Mouse (Mus musculus): ENCODE data around the gene Cpb2. TPM values are rescaled to one million over a fixed set of nuclear protein-coding genes. Genes with fewer than 3 reads are reported as not detected.

The Cpb2 gene
- total RNA-seq (2021), result not detected
- long read RNA-seq, experiment 1, result 0 reads
- long read RNA-seq, experiment 2, result 0 reads

- no peak for DNase-seq (ENCODE audit: low spot score in 2 of 2)
Measured at GRCm38 (mm10) chr14:75242087-75242486, at the start of gene Cpb2. TSS of gene Cpb2 (plus strand) at chr14:75242287.

- DNase-seq (ENCODE audit: low spot score in 2 of 2), result no peak
Measured at GRCm38 (mm10) chr14:75192427-75192826, 49.7 kb upstream of the Cpb2 start.

GRCm38 (mm10) chr14:75192858-75193257 lies 49.2 kb upstream of the Cpb2 start:
- DNase-seq (ENCODE audit: low spot score in 2 of 2), result no peak

GRCm38 (mm10) chr14:75195530-75195929 lies 46.6 kb upstream of the Cpb2 start:
- no peak for DNase-seq (ENCODE audit: low spot score in 2 of 2)

- DNase-seq (ENCODE audit: low spot score in 2 of 2), result peak in 1 of 2 experiments; percentile 24
Measured at GRCm38 (mm10) chr14:75197027-75197426, 45.1 kb upstream of the Cpb2 start.

- DNase-seq (ENCODE audit: low spot score in 2 of 2), result no peak
Measured at GRCm38 (mm10) chr14:75197660-75198059, 44.4 kb upstream of the Cpb2 start.

- no peak for DNase-seq (ENCODE audit: low spot score in 2 of 2)
Measured at GRCm38 (mm10) chr14:75205363-75206051, 36.6 kb upstream of the Cpb2 start.

- DNase-seq (ENCODE audit: low spot score in 2 of 2), result no peak
Measured at GRCm38 (mm10) chr14:75206307-75206706, 35.8 kb upstream of the Cpb2 start.

- no peak for DNase-seq (ENCODE audit: low spot score in 2 of 2)
Measured at GRCm38 (mm10) chr14:75208572-75209151, 33.4 kb upstream of the Cpb2 start.

- DNase-seq (ENCODE audit: low spot score in 2 of 2), result no peak
Measured at GRCm38 (mm10) chr14:75213752-75214151, 28.3 kb upstream of the Cpb2 start.

GRCm38 (mm10) chr14:75218843-75219242 lies 23.2 kb upstream of the Cpb2 start:
- DNase-seq (ENCODE audit: low spot score in 2 of 2), result no peak

- DNase-seq (ENCODE audit: low spot score in 2 of 2), result no peak
Measured at GRCm38 (mm10) chr14:75219250-75219913, 22.7 kb upstream of the Cpb2 start.

GRCm38 (mm10) chr14:75222386-75222785 lies 19.7 kb upstream of the Cpb2 start:
- no peak for DNase-seq (ENCODE audit: low spot score in 2 of 2)

- no peak for DNase-seq (ENCODE audit: low spot score in 2 of 2)
Measured at GRCm38 (mm10) chr14:75227453-75228084, 14.5 kb upstream of the Cpb2 start.

GRCm38 (mm10) chr14:75229834-75230233 lies 12.3 kb upstream of the Cpb2 start:
- DNase-seq (ENCODE audit: low spot score in 2 of 2), result peak in 1 of 2 experiments; percentile 17

GRCm38 (mm10) chr14:75233070-75233469 lies 9.0 kb upstream of the Cpb2 start:
- DNase-seq (ENCODE audit: low spot score in 2 of 2), result no peak

- DNase-seq (ENCODE audit: low spot score in 2 of 2), result no peak
Measured at GRCm38 (mm10) chr14:75235552-75235951, 6.5 kb upstream of the Cpb2 start.

- no peak for DNase-seq (ENCODE audit: low spot score in 2 of 2)
Measured at GRCm38 (mm10) chr14:75235955-75236635, 6.0 kb upstream of the Cpb2 start.

GRCm38 (mm10) chr14:75236636-75237003 lies 5.5 kb upstream of the Cpb2 start:
- DNase-seq (ENCODE audit: low spot score in 2 of 2), result no peak

GRCm38 (mm10) chr14:75237096-75237495 lies 5.0 kb upstream of the Cpb2 start:
- no peak for DNase-seq (ENCODE audit: low spot score in 2 of 2)

GRCm38 (mm10) chr14:75238054-75238692 lies 3.9 kb upstream of the Cpb2 start:
- no peak for DNase-seq (ENCODE audit: low spot score in 2 of 2)
